Mouse (Mus musculus) liver, embryonic 14.5 days (tissue): ENCODE measurements around the gene P2rx1. TPM values are rescaled to one million over a fixed set of nuclear protein-coding genes. Genes with fewer than 3 reads are reported as not detected.

Experiments
- ATAC-seq: fragments of 200-750 bp; cut with Nextera tagmentation; 2 replicates; pipeline ENCODE4 v1.8.0; 2017; ENCODE audit warnings: moderate number of reproducible peaks, mild to moderate bottlenecking, moderate library complexity; ENCODE audit not compliant: insufficient read depth
- DNase-seq, 3 experiments: peaks; one replicate each; pipeline ENCODE4 v3.0.0-alpha.2; 2012 to 2013; ENCODE audit warnings: low read depth in 3 of 3, low spot score in 3 of 3
- H3K27ac ChIP-seq: fragments of 300-500 bp; sonication (generic); 2 replicates; pipeline ENCODE4 v1.5.1; 2014; ENCODE audit warnings: moderate library complexity, mild to moderate bottlenecking, control low read depth, inconsistent platforms
- H3K27me3 ChIP-seq: fragments of 300-500 bp; sonication (generic); 2 replicates; pipeline ENCODE4 v1.6.1; 2014; ENCODE audit warnings: mild to moderate bottlenecking, low read length, moderate library complexity; ENCODE audit not compliant: control insufficient read depth, insufficient read depth
- H3K36me3 ChIP-seq: fragments of 300-500 bp; sonication (generic); replicated peaks from 2 replicates; pipeline ENCODE4 v1.6.1; 2014; ENCODE audit warnings: low read depth; ENCODE audit not compliant: control insufficient read depth, insufficient read depth
- H3K4me1 ChIP-seq, 2 experiments: fragments of 200-500 bp in 1 of 2; fragments of 300-500 bp in 1 of 2; sonication (generic) in 1 of 2; replicated peaks; 2 replicates each; pipeline ENCODE4 v1.6.1; 2012 to 2014; ENCODE audit warnings: antibody characterized with exemption in 1 of 2, inconsistent platforms in 1 of 2, low read length in 1 of 2; ENCODE audit not compliant: control insufficient read depth in 2 of 2, insufficient read depth in 2 of 2
- H3K4me2 ChIP-seq: fragments of 300-500 bp; sonication (generic); 2 replicates; pipeline ENCODE4 v1.6.1; 2014; ENCODE audit warnings: low read depth, mild to moderate bottlenecking, control low read depth, moderate library complexity
- H3K4me3 ChIP-seq, 2 experiments: fragments of 200-500 bp in 1 of 2; fragments of 300-500 bp in 1 of 2; sonication (generic) in 1 of 2; 2 replicates each; pipeline ENCODE4 v1.5.1; 2012 to 2014; ENCODE audit warnings: low read depth in 2 of 2, low read length in 2 of 2, mild to moderate bottlenecking in 2 of 2, control low read depth in 1 of 2, inconsistent platforms in 1 of 2, moderate library complexity in 1 of 2; ENCODE audit not compliant: insufficient read depth in 1 of 2
- H3K9ac ChIP-seq: fragments of 300-500 bp; sonication (generic); replicated peaks from 2 replicates; pipeline ENCODE4 v1.6.1; 2014; ENCODE audit warnings: mild to moderate bottlenecking, control low read depth, moderate library complexity
- H3K9me3 ChIP-seq: fragments of 300-500 bp; sonication (generic); 2 replicates; pipeline ENCODE4 v1.6.1; 2016; ENCODE audit warnings: low read length, mixed read lengths; ENCODE audit not compliant: control insufficient read depth
- CTCF ChIP-seq: IDR thresholded peaks from 2 replicates; pipeline ENCODE4 v1.5.1; 2016; ENCODE audit warnings: antibody characterized with exemption, low read depth, control low read depth
- EP300 ChIP-seq: IDR thresholded peaks from 2 replicates; pipeline ENCODE4 v1.6.1; 2016; ENCODE audit warnings: antibody characterized with exemption, low read depth
- WGBS: fragments of 180-500 bp; shearing (Covaris S2); extraction: QIAGEN DNeasy Blood & Tissue Kit; methylation state at CpG from one replicate; pipeline ENCODE4 v1.1.7; 2014; ENCODE audit not compliant: insufficient replicate concordance; 5-methylcytosine and 5-hydroxymethylcytosine counted together
- polyA plus RNA-seq, 2 experiments: library from polyadenylated mRNA; depleted of rRNA in 1 of 2; stranded (reverse) in 1 of 2; unstranded in 1 of 2; fragments of >200 nt; fragmentation: Nextera tagmentation in 1 of 2; extraction: Ambion mirVana in 1 of 2; gene quantifications; 2 replicates each; pipeline versions ENCODE4 v1.2.1 to v1.2.3; 2012 to 2014

The P2rx1 gene
- polyA plus RNA-seq, 2 experiments, result 4.6 to 6.8 TPM

GRCm38 (mm10) chr11:73037691-73038090 is 38.8 kb downstream of the P2rx1 start:
- no peak overlapping the region for H3K9ac ChIP-seq
- no peak for DNase-seq
- 57% methylated on average over 3 of the region's 3 CpGs for WGBS
- no peak for TF ChIP-seq EP300
- no peak for TF ChIP-seq CTCF
- H3K4me3 ChIP-seq, result no peak overlapping the region
- H3K4me1 ChIP-seq, result no peaks in the 10 kb centered on the region
- H3K27ac ChIP-seq, result no peak overlapping the region
- H3K27me3 ChIP-seq, result no peaks in the 10 kb centered on the region
- no peak overlapping the region for H3K4me2 ChIP-seq
- H3K9me3 ChIP-seq, result no peaks in the 10 kb centered on the region
- no peaks in the 10 kb centered on the region for H3K36me3 ChIP-seq
- no peak for ATAC-seq

GRCm38 (mm10) chr11:73039102-73039799 is 40.3 kb downstream of the P2rx1 start:
- WGBS, result 49% methylated on average over 9 of the region's 9 CpGs
- no peak overlapping the region for H3K4me3 ChIP-seq
- no peaks in the 10 kb centered on the region for H3K4me1 ChIP-seq
- H3K4me2 ChIP-seq, result no peak overlapping the region
- peak; percentile 77 for TF ChIP-seq CTCF
- TF ChIP-seq EP300, result no peak
- no peaks in the 10 kb centered on the region for H3K36me3 ChIP-seq
- no peak for ATAC-seq
- no peak overlapping the region for H3K9ac ChIP-seq
- H3K9me3 ChIP-seq, result no peaks in the 10 kb centered on the region
- no peak overlapping the region for H3K27ac ChIP-seq
- no peaks in the 10 kb centered on the region for H3K27me3 ChIP-seq
- DNase-seq, result no peak

- TF ChIP-seq EP300 (no peak), CTCF (no peak)
Observed at GRCm38 (mm10) chr11:73044229-73044755, 45.4 kb downstream of the P2rx1 start.

GRCm38 (mm10) chr11:73044789-73045188 is 45.9 kb downstream of the P2rx1 start:
- TF ChIP-seq EP300, result no peak
- TF ChIP-seq CTCF, result peak; percentile 32; the same call in 1 of the 2 replicates
- no peaks in the 10 kb centered on the region for H3K27me3 ChIP-seq

More at GRCm38 (mm10) chr11:73044229-73044755, 45.4 kb downstream of the P2rx1 start:
- Histone ChIP-seq H3K4me1 (peaks cover 6 to 9% of the 10 kb centered on the region in 2 experiments), H3K9me3 (no peaks in the 10 kb centered on the region), H3K27me3 (no peaks in the 10 kb centered on the region), H3K4me2 (no peak overlapping the region), H3K27ac (no peak overlapping the region), H3K36me3 (no peaks in the 10 kb centered on the region), H3K4me3 (no peak overlapping the region), H3K9ac (no peak overlapping the region)
- ATAC-seq, result no peak
- no peak for DNase-seq
- 43% methylated on average over 6 of the region's 6 CpGs for WGBS

GRCm38 (mm10) chr11:73047542-73047996 is 48.7 kb downstream of the P2rx1 start, which contains the start of gene Ncbp3:
Gene Ncbp3, plus strand, starts transcription at chr11:73047783.
- peak; percentile 95 to 96 (median 95) for DNase-seq
- Histone ChIP-seq H3K4me3 (peak within 1 kb of the TSS; percentile 93 to 99), H3K4me2 (peak within 1 kb of the TSS; percentile 96), H3K36me3 (peaks cover 21% of the 10 kb centered on the region), H3K9me3 (no peaks in the 10 kb centered on the region), H3K27me3 (no peaks in the 10 kb centered on the region), H3K4me1 (peaks cover 6 to 11% of the 10 kb centered on the region in 2 experiments), H3K9ac (peak within 1 kb of the TSS; percentile 98), H3K27ac (peak within 1 kb of the TSS; percentile 75)
- ATAC-seq, result peak; percentile 97
- TF ChIP-seq EP300, result peak; percentile 59; the same call in 1 of the 2 replicates
- peak; percentile 91 for TF ChIP-seq CTCF
- WGBS, result under 1% methylated on average over 39 of the region's 39 CpGs

More at GRCm38 (mm10) chr11:73044789-73045188, 45.9 kb downstream of the P2rx1 start:
- Histone ChIP-seq H3K4me1 (peaks cover 6 to 11% of the 10 kb centered on the region in 2 experiments), H3K36me3 (peaks cover 1% of the 10 kb centered on the region; the same call in 1 of the 2 replicates), H3K27ac (no peak overlapping the region), H3K9me3 (no peaks in the 10 kb centered on the region), H3K9ac (no peak overlapping the region), H3K4me2 (no peak overlapping the region), H3K4me3 (no peak overlapping the region)
- DNase-seq (no peak), ATAC-seq (no peak)
- WGBS, result 51% methylated on average over 4 of the region's 4 CpGs
